Mouse (Mus musculus): Measurements from ENCODE around the gene Derl3.

GRCm38 (mm10) chr10:75913013-75913589 is 19.9 kb downstream of the Derl3 start:
- TF ChIP-seq POLR2A (IDR thresholded peaks at IDR 0.05; ENCODE audit: extremely low read depth, insufficient read depth, low read length) (no peak), CTCF (IDR thresholded peaks at IDR 0.05; ENCODE audit: low read depth, low read length) (no peak)

All from liver, adult 2 months (tissue).